Mouse (Mus musculus): ENCODE data around the gene Igfbpl1.
A peak's percentile ranks its signal among the peaks of the same experiment; 100 is the strongest.

- peak; percentile 66 for TF ChIP-seq CTCF (IDR thresholded peaks at IDR 0.05; ENCODE audit: insufficient read depth, low read length)
- no peak for TF ChIP-seq POLR2A (IDR thresholded peaks at IDR 0.05; ENCODE audit: borderline replicate concordance, extremely low read depth, low read depth, low read length)
These were observed 6.5 kb downstream of the Igfbpl1 start for GRCm38 (mm10) chr4:45820074-45820830.
